Mouse (Mus musculus): ENCODE results near the gene Ntrk2.

DNA sequence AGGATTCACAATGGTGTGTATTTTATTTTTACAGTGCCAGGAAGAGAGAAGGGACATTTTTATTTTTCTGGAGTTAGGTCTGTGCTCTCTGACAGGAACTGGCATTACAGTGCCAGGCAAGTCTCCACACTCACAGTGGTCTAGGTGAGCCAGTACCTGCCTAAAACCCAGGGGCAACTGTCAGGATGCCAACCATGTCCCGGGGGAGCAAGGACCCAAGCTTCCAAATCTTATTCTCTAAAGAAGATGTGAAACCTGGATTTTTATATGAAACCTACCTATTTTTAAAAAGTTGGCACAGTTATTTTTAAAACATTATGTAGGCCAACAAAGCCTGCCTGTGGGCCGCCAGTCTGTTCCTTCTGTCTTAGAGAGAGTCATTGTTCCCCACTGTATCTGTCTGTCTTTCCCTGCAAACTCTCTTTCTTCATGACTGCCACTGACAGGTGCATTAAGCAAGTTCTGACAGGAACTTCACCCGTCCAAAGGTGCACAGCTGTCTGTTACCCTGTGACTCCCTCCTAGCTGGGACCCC, 128.3 kb downstream of the Ntrk2 start:
- TF ChIP-seq CTCF (IDR thresholded peaks at IDR 0.05; ENCODE audit: low read depth, low read length) (no peak), POLR2A (IDR thresholded peaks at IDR 0.05; ENCODE audit: extremely low read depth, insufficient read depth, low read length) (no peak)
